Mouse (Mus musculus) subcutaneous adipose tissue, adult 2 months (tissue): ENCODE measurements around the gene Izumo1r. TPM values are rescaled to one million over a fixed set of nuclear protein-coding genes. Genes with fewer than 3 reads are reported as not detected.

Source experiments
- polyA plus RNA-seq: library from polyadenylated mRNA; depleted of rRNA; stranded (reverse); fragments of >200 nt; gene quantifications from 2 replicates; pipeline ENCODE4 v1.2.3, GENCODE M21; 2012; ENCODE audit warnings: low replicate concordance; rRNA removed

Gene Izumo1r
- 0.16 and 0.42 TPM in 2 replicates for polyA plus RNA-seq

DNA sequence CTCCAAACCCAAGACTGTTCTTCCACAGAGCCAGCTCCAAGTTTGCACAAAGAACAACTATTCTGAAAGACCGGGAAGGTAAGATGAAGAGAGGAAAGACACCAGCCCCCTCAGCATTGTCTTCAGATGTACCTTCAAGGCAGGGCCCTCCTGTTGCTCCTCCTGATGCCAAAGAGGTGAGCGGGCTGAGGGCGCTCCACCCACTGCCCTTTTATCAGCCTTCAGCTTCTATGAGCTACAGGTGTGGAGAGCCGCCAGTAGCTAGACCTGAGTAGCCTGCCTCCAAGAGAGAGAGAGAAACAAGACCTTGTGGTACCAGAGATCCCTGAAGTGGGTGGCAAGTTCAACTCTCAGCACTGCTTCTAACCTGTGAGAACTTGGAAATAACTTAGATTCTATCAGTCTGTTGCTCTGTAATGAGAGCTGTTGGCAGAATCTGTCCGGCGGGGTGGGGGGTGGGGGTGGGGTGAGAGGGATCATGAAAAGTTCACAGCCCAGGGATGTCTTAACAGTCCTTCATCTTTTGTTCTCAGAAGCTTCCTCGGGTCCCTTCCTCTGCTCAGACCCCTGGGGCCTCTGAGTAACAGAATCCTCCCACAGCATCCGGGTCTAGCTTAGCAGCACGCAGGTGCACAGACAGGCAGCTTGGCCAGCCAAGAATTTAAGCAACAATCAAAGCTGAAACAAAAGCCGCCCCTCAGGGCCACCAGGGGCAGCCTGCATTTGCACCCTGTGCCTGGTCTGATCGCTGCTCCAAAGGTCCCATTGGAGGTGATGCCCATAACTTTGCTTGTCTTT lies at the start of gene Izumo1r:
TSS of gene Izumo1r (minus strand) at position 369 of the 798 bp plus-strand sequence.

DNA sequence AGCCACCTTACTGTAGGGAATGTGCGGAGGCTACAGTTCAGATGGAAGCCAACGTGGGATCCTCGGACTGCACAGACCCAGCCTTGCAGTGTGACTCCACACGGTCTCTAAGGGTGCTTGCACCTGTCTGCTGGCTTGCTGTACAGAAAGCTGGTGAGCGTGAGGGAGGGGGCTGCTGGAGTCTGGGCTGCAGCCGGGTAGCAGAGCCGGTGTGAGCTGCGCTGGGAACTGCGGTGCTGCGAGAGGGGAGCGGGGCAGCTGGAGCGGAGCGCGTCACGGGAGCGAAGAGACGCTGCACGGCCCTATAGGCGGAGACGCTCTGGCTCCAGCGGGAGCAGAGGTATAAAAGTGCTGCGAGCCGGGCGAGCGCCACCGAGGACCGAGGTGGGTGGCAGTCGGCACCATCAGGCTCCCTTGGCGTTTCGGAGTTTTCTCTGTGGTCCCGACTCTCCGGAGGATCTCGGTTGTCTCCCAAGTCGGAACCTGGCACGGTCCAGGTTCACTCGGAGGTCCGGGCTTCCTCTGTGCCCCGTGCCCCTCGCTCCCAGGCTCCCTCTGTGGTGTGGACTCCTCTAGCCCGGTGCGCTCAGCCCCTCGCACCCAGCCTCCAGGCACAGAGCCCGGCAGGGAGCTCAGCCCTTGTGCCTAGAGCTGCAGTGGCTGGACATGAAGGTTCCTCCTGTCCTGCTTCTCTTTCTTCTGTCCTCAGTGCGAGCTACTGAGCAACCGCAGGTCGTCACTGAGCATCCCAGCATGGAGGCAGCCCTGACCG lies 43.7 kb downstream of the Izumo1r start, which contains the start of gene Gpr83:
TSS of gene Gpr83 (plus strand) at position 343 of the 772 bp plus-strand sequence.

Other genes with a start within 250 kb of the Izumo1r start
- gene Piwil4, start 163.2 kb downstream of the Izumo1r start, polyA plus RNA-seq = 0.26 and 1.1 TPM in 2 replicates
- gene Fut4, start 151.6 kb downstream of the Izumo1r start, polyA plus RNA-seq = 0.57 and 4.3 TPM in 2 replicates
- not detected in 2 replicates for gene 1700012B09Rik, start 132.9 kb downstream of the Izumo1r start, polyA plus RNA-seq
- gene Mre11a, start 119.3 kb downstream of the Izumo1r start, polyA plus RNA-seq = 3.6 and 8.0 TPM in 2 replicates
- gene Ankrd49, start 119.1 kb downstream of the Izumo1r start, polyA plus RNA-seq = 5.4 and 11.4 TPM in 2 replicates
- 0.03 and 1.7 TPM in 2 replicates for gene Gpr83, start 43.7 kb downstream of the Izumo1r start, polyA plus RNA-seq
- 8.2 and 29.4 TPM in 2 replicates for gene Panx1, start 141.5 kb upstream of the Izumo1r start, polyA plus RNA-seq
- 4.4 and 7.5 TPM in 2 replicates for gene Hephl1, start 208.2 kb upstream of the Izumo1r start, polyA plus RNA-seq